Comparison of ENCODE assay signal across 8 mouse cellular contexts in the genomic region with DNA sequence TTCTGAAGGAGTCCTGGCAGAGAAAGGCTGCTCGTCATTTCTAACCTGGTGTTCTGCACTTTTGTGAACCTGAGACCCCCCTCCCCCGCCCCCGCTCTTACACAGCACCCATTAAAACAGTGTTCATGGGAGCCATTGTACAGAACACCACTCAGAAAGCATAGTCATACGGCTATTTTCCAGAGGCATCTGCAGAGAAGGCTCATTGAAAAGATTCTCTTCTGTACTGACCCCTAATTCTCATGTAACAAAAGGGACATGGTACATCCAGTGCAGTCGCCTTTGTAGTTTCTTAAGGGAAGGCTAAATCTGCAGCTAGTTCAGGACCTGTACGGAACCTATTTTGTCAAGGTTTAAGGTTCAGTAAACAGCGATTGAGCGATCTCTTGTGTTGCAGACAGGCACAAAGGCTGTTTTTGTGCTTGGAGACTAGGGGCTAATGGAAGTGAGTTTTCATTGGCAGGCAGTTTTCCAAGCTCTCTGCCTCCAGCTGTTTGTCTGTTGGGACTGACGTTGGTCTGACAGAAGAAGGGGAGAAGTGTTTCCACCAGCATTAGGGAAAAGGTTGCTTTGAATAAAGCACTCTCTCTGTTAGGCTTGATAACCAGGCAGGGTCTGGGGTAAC.
DNase-seq lines count a peak whose midpoint lies in the region; ATAC-seq and TF ChIP-seq lines count a peak whose summit lies in the region.
"Had no signal": no experiment of that assay in that cellular context is flagged by ENCODE, and none has a peak within 500 bp of the region (broad histone marks: within the 10 kb centered on the region; RNA-seq: fewer than 3 reads in every experiment).

No protein-coding gene starts in this region.

- H3K4me3 ChIP-seq in forebrain, postnatal 0 days (ENCODE audit: low read depth, low read length) = no peak overlapping the region
- no peak overlapping the region for H3K4me3 ChIP-seq in midbrain, embryonic 12.5 days
- H3K4me3 ChIP-seq in stomach, postnatal 0 days (ENCODE audit: low read depth, low read length) = no peak overlapping the region
- no peak overlapping the region for H3K4me3 ChIP-seq in thymus, adult 2 months (ENCODE audit: control insufficient read depth, insufficient read depth, low read length)

- H3K27me3 ChIP-seq in forebrain, postnatal 0 days (ENCODE audit: insufficient read depth, low read length) = no peaks in the 10 kb centered on the region
- H3K27me3 ChIP-seq in midbrain, embryonic 12.5 days = no peaks in the 10 kb centered on the region
- H3K27me3 ChIP-seq in stomach, postnatal 0 days (ENCODE audit: control insufficient read depth, insufficient read depth, low read length) = no peaks in the 10 kb centered on the region
- no peaks in the 10 kb centered on the region for H3K27me3 ChIP-seq in thymus, adult 2 months (ENCODE audit: control insufficient read depth, insufficient read depth, low read length)

- ATAC-seq in forebrain, postnatal 0 days = peak; percentile 74
- ATAC-seq in midbrain, embryonic 12.5 days (ENCODE audit: low FRiP score, low read depth) = peak; percentile 52
- ATAC-seq in stomach, postnatal 0 days (ENCODE audit: low FRiP score, low TSS enrichment) = no peak

- no peaks in the 10 kb centered on the region for H3K9me3 ChIP-seq in forebrain, postnatal 0 days (ENCODE audit: low read length)
- no peaks in the 10 kb centered on the region for H3K9me3 ChIP-seq in midbrain, embryonic 12.5 days
- H3K9me3 ChIP-seq in stomach, postnatal 0 days (ENCODE audit: control insufficient read depth, low read length) = no peaks in the 10 kb centered on the region

- H3K36me3 ChIP-seq in forebrain, postnatal 0 days (ENCODE audit: insufficient read depth) = no peaks in the 10 kb centered on the region
- no peaks in the 10 kb centered on the region for H3K36me3 ChIP-seq in midbrain, embryonic 12.5 days
- no peaks in the 10 kb centered on the region for H3K36me3 ChIP-seq in stomach, postnatal 0 days (ENCODE audit: control insufficient read depth, insufficient read depth, low read length)
- H3K36me3 ChIP-seq in thymus, adult 2 months (ENCODE audit: control insufficient read depth, insufficient read depth, low read length) = no peaks in the 10 kb centered on the region

- H3K9ac ChIP-seq in forebrain, postnatal 0 days = no peak overlapping the region
- no peak overlapping the region for H3K9ac ChIP-seq in midbrain, embryonic 12.5 days (replicated peaks)
- no peak overlapping the region for H3K9ac ChIP-seq in stomach, postnatal 0 days (ENCODE audit: low read length)

- DNase-seq in Muller cell, postnatal 12 days (ENCODE audit: inconsistent ontology term) = peak; percentile 66
- DNase-seq in brain, adult 2 months (ENCODE audit: low read depth, low spot score) = peak; percentile 49
- DNase-seq in forebrain, postnatal 0 days = peak; percentile 56
- DNase-seq in stomach, postnatal 0 days (ENCODE audit: low spot score) = no peak
- no peak for DNase-seq in spleen, postnatal 10 days (ENCODE audit: low spot score in 2 of 2)
- no peak for DNase-seq in thymus, adult 2 months
- DNase-seq: thymus, postnatal 25 days had no signal

- TF ChIP-seq EP300 in stomach, postnatal 0 days (optimal IDR thresholded peaks at IDR 0.05) = no peak

- H3K4me2 ChIP-seq in forebrain, postnatal 0 days (ENCODE audit: low read depth) = 0 out of 2 replicates have a peak overlapping the region, but pooled peaks have one; percentile 13
- H3K4me2 ChIP-seq in midbrain, embryonic 12.5 days (replicated peaks) = no peak overlapping the region
- H3K4me2 ChIP-seq in stomach, postnatal 0 days (replicated peaks; ENCODE audit: low read depth) = no peak overlapping the region

- WGBS in forebrain, postnatal 0 days = 9% methylated on average over 9 of the region's 9 CpGs
- 31% methylated on average over 9 of the region's 9 CpGs for WGBS in midbrain, embryonic 12.5 days
- 55% methylated on average over 9 of the region's 9 CpGs for WGBS in stomach, postnatal 0 days
- 91% methylated on average over 9 of the region's 9 CpGs for WGBS in thymus, adult 2 months

- H3K4me1 ChIP-seq in forebrain, postnatal 0 days (ENCODE audit: insufficient read depth) = no peaks in the 10 kb centered on the region
- H3K4me1 ChIP-seq in midbrain, embryonic 12.5 days = peaks cover 17% of the 10 kb centered on the region
- H3K4me1 ChIP-seq in stomach, postnatal 0 days (replicated peaks; ENCODE audit: control insufficient read depth, insufficient read depth) = no peaks in the 10 kb centered on the region
- H3K4me1 ChIP-seq in thymus, adult 2 months (replicated peaks; ENCODE audit: control insufficient read depth, insufficient read depth, low read length) = no peaks in the 10 kb centered on the region

- no peak for TF ChIP-seq POLR2A in thymus, adult 2 months (IDR thresholded peaks at IDR 0.05; ENCODE audit: control insufficient read depth, extremely low read depth, insufficient read depth, low read length, poor library complexity)

- TF ChIP-seq CTCF in forebrain, postnatal 0 days (IDR thresholded peaks at IDR 0.05; ENCODE audit: low read depth) = no peak
- TF ChIP-seq CTCF in stomach, postnatal 0 days (IDR thresholded peaks at IDR 0.05; ENCODE audit: low read depth) = no peak
- no peak for TF ChIP-seq CTCF in thymus, adult 2 months (IDR thresholded peaks at IDR 0.05; ENCODE audit: borderline replicate concordance, control insufficient read depth, extremely low read depth, insufficient read depth, low read length, poor library complexity)

- H3K27ac ChIP-seq in forebrain, postnatal 0 days (ENCODE audit: low read depth, low read length) = peak overlapping the region; percentile 66
- H3K27ac ChIP-seq in midbrain, embryonic 12.5 days (replicated peaks) = 0 out of 2 replicates have a peak overlapping the region, but pooled peaks have one; percentile 30
- no peak overlapping the region for H3K27ac ChIP-seq in stomach, postnatal 0 days (replicated peaks)
- H3K27ac ChIP-seq in thymus, adult 2 months (ENCODE audit: control insufficient read depth, insufficient read depth, low read length) = no peak overlapping the region

Comparison
In these comparisons a context has a peak if more than half of its experiments do, and no peak if none do; other contexts are left out.
1. DNase-seq: peak in Muller cell, postnatal 12 days (single experiment), brain, adult 2 months (single experiment) and forebrain, postnatal 0 days (single experiment); none in stomach, postnatal 0 days (single experiment), spleen, postnatal 10 days (0 of 2) and thymus, adult 2 months (single experiment).
2. H3K27ac ChIP-seq: peak in forebrain, postnatal 0 days (single experiment) and midbrain, embryonic 12.5 days (single experiment); none in stomach, postnatal 0 days (single experiment) and thymus, adult 2 months (single experiment).